Comparison of ENCODE assay signal across 10 mouse cellular contexts in the genomic region with DNA sequence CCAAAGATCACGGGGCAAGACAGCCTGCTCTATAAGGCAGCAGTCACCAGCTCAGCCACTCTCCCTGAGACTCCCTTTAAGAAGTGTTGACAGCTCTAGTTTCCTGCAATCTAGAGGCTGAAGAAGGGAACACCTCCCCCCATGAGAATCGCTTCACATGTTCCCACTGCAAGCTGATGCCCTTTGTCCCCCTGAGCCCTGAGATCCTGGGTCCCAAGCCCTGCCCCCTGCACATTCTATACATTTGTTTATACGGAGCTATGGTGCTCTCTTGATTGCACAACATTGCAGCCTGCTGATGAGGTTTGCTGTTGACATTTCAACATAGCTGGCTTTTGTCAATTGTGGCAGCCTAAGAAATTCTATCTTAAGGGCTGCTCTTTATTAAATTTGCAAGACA.
DNase-seq lines count a peak whose midpoint lies in the region; ATAC-seq and TF ChIP-seq lines count a peak whose summit lies in the region.
"Had no signal": no experiment of that assay in that cellular context is flagged by ENCODE, and none has a peak within 500 bp of the region (broad histone marks: within the 10 kb centered on the region; RNA-seq: fewer than 3 reads in every experiment).

No protein-coding gene starts in this region.

- DNase-seq in heart, postnatal 14 days = no peak
- DNase-seq in midbrain, embryonic 14.5 days = no peak
- no peak for DNase-seq in thymus, postnatal 4 days
- no peak for DNase-seq in cerebellum, adult 9-11 months
- DNase-seq: cerebellum, postnatal 25 days had no signal

- H3K36me3 ChIP-seq in heart, embryonic 12.5 days = no peaks in the 10 kb centered on the region
- H3K36me3 ChIP-seq in midbrain, embryonic 14.5 days (ENCODE audit: control insufficient read depth, insufficient read depth, low read length) = no peaks in the 10 kb centered on the region
- H3K36me3 ChIP-seq in midbrain, embryonic 16.5 days (ENCODE audit: control insufficient read depth, insufficient read depth, low read length) = no peaks in the 10 kb centered on the region
- no peaks in the 10 kb centered on the region for H3K36me3 ChIP-seq in intestine, postnatal 0 days (ENCODE audit: control insufficient read depth, insufficient read depth)
- no peaks in the 10 kb centered on the region for H3K36me3 ChIP-seq in stomach, embryonic 15.5 days
- H3K36me3 ChIP-seq: midbrain, embryonic 12.5 days had no signal

- TF ChIP-seq CTCF in intestine, postnatal 0 days (IDR thresholded peaks at IDR 0.05; ENCODE audit: low read depth) = no peak

- H3K4me3 ChIP-seq in heart, embryonic 12.5 days = no peak overlapping the region
- no peak overlapping the region for H3K4me3 ChIP-seq in midbrain, embryonic 14.5 days (replicated peaks; ENCODE audit: low read depth, low read length)
- no peak overlapping the region for H3K4me3 ChIP-seq in midbrain, embryonic 16.5 days (ENCODE audit: low read depth, low read length)
- no peak overlapping the region for H3K4me3 ChIP-seq in intestine, postnatal 0 days (ENCODE audit: low read depth, low read length)
- H3K4me3 ChIP-seq in stomach, embryonic 15.5 days (replicated peaks) = no peak overlapping the region
- H3K4me3 ChIP-seq: midbrain, embryonic 12.5 days had no signal

- H3K4me1 ChIP-seq in heart, embryonic 12.5 days (replicated peaks) = peaks cover 7% of the 10 kb centered on the region
- H3K4me1 ChIP-seq in midbrain, embryonic 14.5 days (ENCODE audit: control insufficient read depth, insufficient read depth, low read length) = peaks cover 23% of the 10 kb centered on the region
- peaks cover 11% of the 10 kb centered on the region for H3K4me1 ChIP-seq in midbrain, embryonic 16.5 days (ENCODE audit: control insufficient read depth, insufficient read depth, low read length)
- H3K4me1 ChIP-seq in intestine, postnatal 0 days (replicated peaks; ENCODE audit: control insufficient read depth, insufficient read depth, low read length) = no peaks in the 10 kb centered on the region
- H3K4me1 ChIP-seq in stomach, embryonic 15.5 days = peaks cover 16% of the 10 kb centered on the region; the same call in 1 of the 2 replicates

- peak overlapping the region; percentile 25; the same call in 1 of the 2 replicates for H3K4me2 ChIP-seq in heart, embryonic 12.5 days
- H3K4me2 ChIP-seq in midbrain, embryonic 14.5 days (ENCODE audit: low read length) = no peak overlapping the region
- no peak overlapping the region for H3K4me2 ChIP-seq in midbrain, embryonic 16.5 days (ENCODE audit: low read length)
- no peak overlapping the region for H3K4me2 ChIP-seq in intestine, postnatal 0 days (replicated peaks; ENCODE audit: low read depth)
- H3K4me2 ChIP-seq in stomach, embryonic 15.5 days = 0 out of 2 replicates have a peak overlapping the region, but pooled peaks have one; percentile 8
- H3K4me2 ChIP-seq: midbrain, embryonic 12.5 days had no signal

- H3K27me3 ChIP-seq in heart, embryonic 12.5 days (replicated peaks) = no peaks in the 10 kb centered on the region; the same call in 1 of the 2 replicates
- no peaks in the 10 kb centered on the region for H3K27me3 ChIP-seq in midbrain, embryonic 14.5 days (ENCODE audit: control insufficient read depth, insufficient read depth, low read length)
- H3K27me3 ChIP-seq in midbrain, embryonic 16.5 days (ENCODE audit: control insufficient read depth, insufficient read depth, low read depth, low read length) = no peaks in the 10 kb centered on the region
- no peaks in the 10 kb centered on the region for H3K27me3 ChIP-seq in intestine, postnatal 0 days (replicated peaks; ENCODE audit: control insufficient read depth, insufficient read depth, low read length)
- no peaks in the 10 kb centered on the region for H3K27me3 ChIP-seq in stomach, embryonic 15.5 days (replicated peaks)
- H3K27me3 ChIP-seq: midbrain, embryonic 12.5 days had no signal

- intact Hi-C loops in heart, postnatal 14 days (cut with DNase I) = no loop called here

- no peaks in the 10 kb centered on the region for H3K9me3 ChIP-seq in heart, embryonic 12.5 days (replicated peaks)
- no peaks in the 10 kb centered on the region for H3K9me3 ChIP-seq in midbrain, embryonic 14.5 days (ENCODE audit: control insufficient read depth, low read length)
- no peaks in the 10 kb centered on the region for H3K9me3 ChIP-seq in midbrain, embryonic 16.5 days (replicated peaks; ENCODE audit: control insufficient read depth, low read length, poor library complexity, severe bottlenecking)
- no peaks in the 10 kb centered on the region for H3K9me3 ChIP-seq in intestine, postnatal 0 days (ENCODE audit: control insufficient read depth)
- no peaks in the 10 kb centered on the region for H3K9me3 ChIP-seq in stomach, embryonic 15.5 days
- H3K9me3 ChIP-seq: midbrain, embryonic 12.5 days had no signal

- peak; percentile 53; the same call in 1 of the 2 replicates for ATAC-seq in heart, embryonic 12.5 days (ENCODE audit: insufficient number of reproducible peaks, low FRiP score)
- no peak for ATAC-seq in midbrain, embryonic 14.5 days (ENCODE audit: low FRiP score, low TSS enrichment)
- ATAC-seq in midbrain, embryonic 16.5 days = no peak
- peak; percentile 65 for ATAC-seq in intestine, postnatal 0 days
- ATAC-seq in stomach, embryonic 15.5 days (ENCODE audit: insufficient read depth, low FRiP score, low read depth) = peak; percentile 78; the same call in 1 of the 2 replicates

- 6% methylated on average over 3 of the region's 3 CpGs for WGBS in heart, embryonic 12.5 days
- WGBS in midbrain, embryonic 14.5 days = 13% methylated on average over 3 of the region's 3 CpGs
- 25% methylated on average over 3 of the region's 3 CpGs for WGBS in midbrain, embryonic 16.5 days
- WGBS in intestine, postnatal 0 days = 20% methylated on average over 3 of the region's 3 CpGs
- 20% methylated on average over 3 of the region's 3 CpGs for WGBS in stomach, embryonic 15.5 days

- no peak overlapping the region for H3K27ac ChIP-seq in heart, embryonic 12.5 days (ENCODE audit: poor library complexity, severe bottlenecking)
- H3K27ac ChIP-seq in midbrain, embryonic 14.5 days (replicated peaks; ENCODE audit: low read depth, low read length) = 0 out of 2 replicates have a peak overlapping the region, but pooled peaks have one; percentile 13
- no peak overlapping the region for H3K27ac ChIP-seq in midbrain, embryonic 16.5 days (ENCODE audit: low read length)
- no peak overlapping the region for H3K27ac ChIP-seq in intestine, postnatal 0 days (ENCODE audit: low read depth, low read length)
- peak overlapping the region; percentile 26; the same call in 1 of the 2 replicates for H3K27ac ChIP-seq in stomach, embryonic 15.5 days
- H3K27ac ChIP-seq: midbrain, embryonic 12.5 days had no signal

- 0 out of 2 replicates have a peak overlapping the region, but pooled peaks have one; percentile 15 for H3K9ac ChIP-seq in heart, embryonic 12.5 days
- no peak overlapping the region for H3K9ac ChIP-seq in midbrain, embryonic 14.5 days (replicated peaks; ENCODE audit: low read length)
- no peak overlapping the region for H3K9ac ChIP-seq in midbrain, embryonic 16.5 days (ENCODE audit: low read depth, low read length)
- no peak overlapping the region for H3K9ac ChIP-seq in intestine, postnatal 0 days (ENCODE audit: low read depth, low read length)
- no peak overlapping the region for H3K9ac ChIP-seq in stomach, embryonic 15.5 days
- H3K9ac ChIP-seq: midbrain, embryonic 12.5 days had no signal

Comparison
In these comparisons a context has a peak if more than half of its experiments do, and no peak if none do; other contexts are left out.
1. H3K27ac ChIP-seq: peak in midbrain, embryonic 14.5 days (single experiment) and stomach, embryonic 15.5 days (single experiment); none in heart, embryonic 12.5 days (single experiment), midbrain, embryonic 16.5 days (single experiment) and intestine, postnatal 0 days (single experiment).
2. ATAC-seq: peak in heart, embryonic 12.5 days (single experiment), intestine, postnatal 0 days (single experiment) and stomach, embryonic 15.5 days (single experiment); none in midbrain, embryonic 14.5 days (single experiment) and midbrain, embryonic 16.5 days (single experiment).
3. H3K4me2 ChIP-seq: peak in heart, embryonic 12.5 days (single experiment) and stomach, embryonic 15.5 days (single experiment); none in midbrain, embryonic 14.5 days (single experiment), midbrain, embryonic 16.5 days (single experiment) and intestine, postnatal 0 days (single experiment).